Mouse (Mus musculus) cerebellum, adult 2 months (tissue): Measurements from ENCODE around the gene Dmrta2. TPM values are rescaled to one million over a fixed set of nuclear protein-coding genes. Genes with fewer than 3 reads are reported as not detected.

Experiments used
- DNase-seq, 2 experiments: peaks; one replicate each; pipeline ENCODE4 v3.0.0; 2021
- H3K27ac ChIP-seq: fragments of 200-500 bp; 2 replicates; pipeline ENCODE4 v1.5.1; 2012; ENCODE audit warnings: low read length, control low read depth, inconsistent platforms; ENCODE audit not compliant: insufficient read depth
- H3K27me3 ChIP-seq: fragments of 200-500 bp; 2 replicates; pipeline ENCODE4 v1.6.1; 2012; ENCODE audit warnings: inconsistent platforms, mild to moderate bottlenecking, low read length, moderate library complexity; ENCODE audit not compliant: control insufficient read depth, insufficient read depth
- H3K4me1 ChIP-seq: fragments of 200-500 bp; 2 replicates; pipeline ENCODE4 v1.6.1; 2011; ENCODE audit warnings: low read length; ENCODE audit not compliant: control insufficient read depth, insufficient read depth
- H3K4me3 ChIP-seq: fragments of 200-500 bp; replicated peaks from 2 replicates; pipeline ENCODE3; 2011; ENCODE audit warnings: mild to moderate bottlenecking, low read depth, low read length, control low read depth; ENCODE audit not compliant: insufficient read depth
- CTCF ChIP-seq: fragments of 200-500 bp; IDR thresholded peaks from 2 replicates; pipeline ENCODE4 v1.5.1; 2011; ENCODE audit warnings: low read depth, mild to moderate bottlenecking, control low read depth, low read length, moderate library complexity, borderline replicate concordance; ENCODE audit not compliant: insufficient read depth
- POLR2A ChIP-seq: fragments of 200-500 bp; IDR thresholded peaks from 2 replicates; pipeline ENCODE4 v1.6.1; 2011; ENCODE audit warnings: low read length, control low read depth, borderline replicate concordance; ENCODE audit not compliant: insufficient read depth
- WGBS: fragments of 180-500 bp; shearing (Covaris S2); methylation state at CpG from one replicate; pipeline ENCODE4 v1.1.7; 2018; 5-methylcytosine and 5-hydroxymethylcytosine counted together
- polyA plus RNA-seq: library from polyadenylated mRNA; depleted of rRNA; stranded (reverse); fragments of >200 nt; gene quantifications from 2 replicates; pipeline ENCODE4 v1.2.3, GENCODE M21; 2012; rRNA removed

Dmrta2 gene
- polyA plus RNA-seq = 0.46 and 0.48 TPM in 2 replicates

- H3K27ac ChIP-seq = no peak within 1 kb of the TSS
- under 1% methylated on average over 64 of the region's 64 CpGs for WGBS
- DNase-seq = no peak
- no peak for TF ChIP-seq CTCF
- TF ChIP-seq POLR2A = no peak
- H3K27me3 ChIP-seq = peaks cover 16% of the 10 kb centered on the region; the same call in 1 of the 2 replicates
- H3K4me1 ChIP-seq = no peaks in the 10 kb centered on the region
- no peak within 1 kb of the TSS for H3K4me3 ChIP-seq
Measured at GRCm38 (mm10) chr4:109977148-109978067, at the start of gene Dmrta2. Gene Dmrta2, plus strand, starts transcription at chr4:109978053.

DNA sequence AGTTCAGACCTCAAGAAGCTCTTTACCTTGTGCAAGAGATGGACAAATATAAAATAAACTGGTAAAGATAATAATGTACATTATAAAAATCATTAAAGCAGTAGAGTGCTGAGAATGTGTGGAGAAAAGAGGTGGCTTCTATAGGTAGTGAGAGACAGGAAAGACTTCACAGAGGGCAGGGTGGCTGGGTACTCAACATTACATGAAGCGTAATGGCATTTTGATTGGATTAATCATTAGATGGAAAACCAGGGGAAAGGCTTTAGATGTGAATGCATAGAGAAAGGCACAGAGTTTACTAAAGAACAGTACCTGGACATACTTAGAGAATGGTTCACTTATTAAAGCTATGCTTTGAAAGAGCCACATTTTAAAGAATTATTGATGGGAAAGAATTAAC is 48.8 kb upstream of the Dmrta2 start:
- no peaks in the 10 kb centered on the region for H3K4me1 ChIP-seq
- no peak overlapping the region for H3K27ac ChIP-seq
- H3K27me3 ChIP-seq = no peaks in the 10 kb centered on the region
- TF ChIP-seq POLR2A = no peak
- no peak for TF ChIP-seq CTCF
- H3K4me3 ChIP-seq = no peak overlapping the region
- DNase-seq = no peak
- 95% methylated on average over 1 of the region's 1 CpGs for WGBS

DNA sequence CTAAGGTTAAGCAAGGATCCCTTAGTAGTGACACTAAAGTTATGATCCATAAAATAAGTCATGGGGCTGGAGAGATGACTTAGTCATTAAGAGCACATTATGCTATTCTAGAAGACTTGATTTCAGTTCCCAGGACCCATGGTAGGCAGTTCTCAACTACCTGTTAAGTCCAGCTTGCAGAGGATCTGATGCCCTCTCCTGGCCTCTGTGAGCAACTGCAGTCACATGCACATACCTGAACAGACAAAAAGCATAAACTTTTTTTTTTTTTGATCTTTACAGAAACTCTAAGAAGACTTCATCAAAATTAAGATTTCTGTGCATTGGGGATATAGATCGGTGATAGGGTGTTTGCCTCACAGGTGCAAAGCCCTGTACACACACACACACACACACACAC is 47.4 kb upstream of the Dmrta2 start:
- H3K4me1 ChIP-seq = no peaks in the 10 kb centered on the region
- no peak for DNase-seq
- TF ChIP-seq POLR2A (no peak), CTCF (peak; percentile 18; the same call in 1 of the 2 replicates)

DNA sequence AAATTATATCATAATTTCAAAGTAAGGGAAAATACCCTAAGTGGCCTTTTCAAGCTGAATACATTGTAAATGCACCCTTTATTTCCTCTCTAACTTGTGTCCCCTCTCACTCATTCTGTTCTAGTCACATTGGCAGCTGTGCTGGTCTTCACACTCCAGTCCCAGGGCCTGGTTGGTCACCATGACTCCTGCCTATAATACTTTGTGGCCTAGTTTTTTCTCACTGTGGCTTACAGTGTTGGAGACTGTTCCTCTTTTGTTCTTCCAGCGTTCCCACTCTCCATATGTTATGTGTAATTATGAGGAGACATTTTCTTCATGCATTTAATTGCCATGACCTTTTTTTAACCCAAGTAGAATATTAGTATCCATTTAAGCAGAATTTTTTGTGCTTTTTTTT is 46.9 kb upstream of the Dmrta2 start:
- H3K4me3 ChIP-seq = no peak overlapping the region
- no peak for TF ChIP-seq CTCF
- TF ChIP-seq POLR2A = no peak
- WGBS = 76% methylated on average over 1 of the region's 1 CpGs
- no peaks in the 10 kb centered on the region for H3K27me3 ChIP-seq
- H3K27ac ChIP-seq = no peak overlapping the region
- H3K4me1 ChIP-seq = no peaks in the 10 kb centered on the region
- DNase-seq = no peak

More for the DNA sequence above, 47.4 kb upstream of the Dmrta2 start:
- Histone ChIP-seq H3K27me3 (no peaks in the 10 kb centered on the region), H3K4me3 (no peak overlapping the region), H3K27ac (no peak overlapping the region)
- WGBS = 100% methylated on average over 1 of the region's 1 CpGs

DNA sequence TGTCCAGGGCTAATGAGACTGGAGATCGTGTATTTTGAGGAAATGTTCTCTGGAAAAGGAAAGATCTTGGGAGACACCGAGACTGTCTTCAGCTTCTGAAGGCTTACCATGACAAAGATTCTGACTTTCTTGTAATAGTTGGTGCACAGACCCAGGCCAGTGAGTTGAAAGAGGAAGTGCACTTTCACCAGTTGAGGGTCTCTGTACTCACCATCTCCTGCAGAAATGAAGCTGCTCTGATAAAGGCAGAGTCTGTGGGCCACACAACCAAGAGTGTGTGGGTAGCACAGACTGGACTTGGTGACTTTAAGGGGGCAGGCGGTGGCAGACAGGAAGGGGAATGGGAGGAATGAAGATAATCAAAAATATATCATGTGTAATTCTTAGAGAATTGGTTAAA is 41.3 kb upstream of the Dmrta2 start:
- no peaks in the 10 kb centered on the region for H3K4me1 ChIP-seq
- DNase-seq = no peak
- 98% methylated on average over 3 of the region's 3 CpGs for WGBS

GRCm38 (mm10) chr4:109939291-109939690 is 38.6 kb upstream of the Dmrta2 start:
- TF ChIP-seq POLR2A = no peak
- TF ChIP-seq CTCF = no peak
- Histone ChIP-seq H3K27ac (no peak overlapping the region), H3K4me3 (no peak overlapping the region), H3K4me1 (no peaks in the 10 kb centered on the region), H3K27me3 (no peaks in the 10 kb centered on the region)
- no peak for DNase-seq

More for the DNA sequence above, 41.3 kb upstream of the Dmrta2 start:
- TF ChIP-seq CTCF = no peak
- Histone ChIP-seq H3K27ac (no peak overlapping the region), H3K27me3 (no peaks in the 10 kb centered on the region), H3K4me3 (no peak overlapping the region)

DNA sequence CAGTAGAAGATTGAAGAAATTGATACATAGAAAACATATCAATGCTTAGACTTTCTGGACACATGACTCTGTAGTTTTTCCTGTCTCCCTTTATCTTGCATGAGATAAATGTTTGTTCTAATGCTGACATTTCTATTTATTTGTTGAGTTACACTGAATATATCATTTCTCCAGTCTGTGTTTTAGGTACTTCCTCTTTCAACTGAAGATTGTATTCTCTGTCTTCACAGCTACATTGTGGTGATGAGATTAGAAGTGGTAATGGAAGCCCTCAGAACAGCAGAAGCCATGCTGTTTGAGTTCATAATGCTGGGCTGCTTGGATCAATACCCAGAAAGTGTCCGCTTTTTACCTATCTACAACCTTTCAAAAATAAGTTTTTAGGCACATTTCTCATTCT is 32.3 kb upstream of the Dmrta2 start:
- Histone ChIP-seq H3K4me3 (no peak overlapping the region), H3K4me1 (no peaks in the 10 kb centered on the region), H3K27ac (no peak overlapping the region), H3K27me3 (no peaks in the 10 kb centered on the region)
- WGBS = 95% methylated on average over 1 of the region's 1 CpGs
- TF ChIP-seq POLR2A (no peak), CTCF (no peak)
- no peak for DNase-seq

- WGBS = 98% methylated on average over 3 of the region's 3 CpGs
Measured at GRCm38 (mm10) chr4:109949307-109949706, 28.5 kb upstream of the Dmrta2 start.

More at GRCm38 (mm10) chr4:109949307-109949706, 28.5 kb upstream of the Dmrta2 start:
- no peaks in the 10 kb centered on the region for H3K4me1 ChIP-seq
- no peaks in the 10 kb centered on the region for H3K27me3 ChIP-seq
- no peak overlapping the region for H3K4me3 ChIP-seq
- no peak overlapping the region for H3K27ac ChIP-seq
- no peak for DNase-seq
- TF ChIP-seq POLR2A (no peak), CTCF (no peak)
